Comparison of ENCODE assay signal across 27 mouse cellular contexts in genomic region chr16:22896618-22897017, GRCm38 (mm10). TPM values are rescaled to one million over a fixed set of nuclear protein-coding genes. Genes with fewer than 3 reads are reported as not detected.
"Had no signal": no experiment of that assay in that cellular context is flagged by ENCODE, and none has a peak within 500 bp of the region (broad histone marks: within the 10 kb centered on the region; RNA-seq: fewer than 3 reads in every experiment).

No protein-coding gene starts in this region.

- H3K4me3 ChIP-seq: limb, embryonic 12.5 days; limb, embryonic 15.5 days; midbrain, embryonic 12.5 days; midbrain, embryonic 15.5 days; neural tube, embryonic 12.5 days; neural tube, embryonic 15.5 days had no signal

- H3K4me1 ChIP-seq: midbrain, embryonic 12.5 days; midbrain, embryonic 15.5 days; neural tube, embryonic 12.5 days; neural tube, embryonic 15.5 days had no signal

- H3K9me3 ChIP-seq: limb, embryonic 12.5 days; limb, embryonic 15.5 days; midbrain, embryonic 12.5 days; midbrain, embryonic 15.5 days; neural tube, embryonic 12.5 days; neural tube, embryonic 15.5 days had no signal

- H3K4me2 ChIP-seq: limb, embryonic 12.5 days; limb, embryonic 15.5 days; lung, embryonic 14.5 days; midbrain, embryonic 12.5 days; midbrain, embryonic 15.5 days; neural tube, embryonic 12.5 days; neural tube, embryonic 15.5 days had no signal

- H3K36me3 ChIP-seq: limb, embryonic 12.5 days; limb, embryonic 15.5 days; midbrain, embryonic 12.5 days; midbrain, embryonic 15.5 days; neural tube, embryonic 12.5 days; neural tube, embryonic 15.5 days had no signal

- DNase-seq: kidney, adult 18-20 months; kidney, adult 9 months; kidney, postnatal 14 days; kidney, postnatal 4 days; left cerebral cortex, postnatal 4 days; lung, embryonic 14.5 days; right cerebral cortex, adult 18-20 months; right cerebral cortex, postnatal 14 days; right cerebral cortex, postnatal 4 days; thymus, adult 18-20 months; thymus, postnatal 36 days had no signal

- H3K27me3 ChIP-seq: midbrain, embryonic 12.5 days; midbrain, embryonic 15.5 days; neural tube, embryonic 12.5 days; neural tube, embryonic 15.5 days had no signal

- ATAC-seq: lung, postnatal 0 days; midbrain, embryonic 15.5 days had no signal

- H3K27ac ChIP-seq: limb, embryonic 12.5 days; limb, embryonic 15.5 days; macrophage; midbrain, embryonic 12.5 days; midbrain, embryonic 15.5 days; neural tube, embryonic 12.5 days; neural tube, embryonic 15.5 days; stomach, postnatal 0 days had no signal

- H3K9ac ChIP-seq: limb, embryonic 12.5 days; limb, embryonic 15.5 days; lung, embryonic 14.5 days; midbrain, embryonic 12.5 days; midbrain, embryonic 15.5 days; neural tube, embryonic 12.5 days; neural tube, embryonic 15.5 days had no signal

RNA-seq across cellular contexts. Expression of gene Ahsg, which starts 5.5 kb away (rescaled TPM):
- total RNA-seq: layer of hippocampus, adult 18-20 months; layer of hippocampus, postnatal 14 days; left cerebral cortex, postnatal 14 days; left cerebral cortex, postnatal 4 days; megakaryocyte, adult 5-6 weeks had no signal
- polyA plus RNA-seq: macrophage; midbrain, embryonic 12.5 days; midbrain, embryonic 15.5 days had no signal

RNA-seq across cellular contexts. Expression of gene Fetub, which starts 21.5 kb away (rescaled TPM):
- total RNA-seq: left cerebral cortex, adult 8-10 months; left cerebral cortex, postnatal 14 days; left cerebral cortex, postnatal 4 days; megakaryocyte, adult 5-6 weeks had no signal
- polyA plus RNA-seq: limb, embryonic 12.5 days; lung, embryonic 14.5 days; macrophage; midbrain, embryonic 12.5 days; midbrain, embryonic 15.5 days; neural tube, embryonic 12.5 days; neural tube, embryonic 15.5 days had no signal

RNA-seq across cellular contexts. Expression of gene Hrg, which starts 54.3 kb away (rescaled TPM):
- total RNA-seq: layer of hippocampus, adult 18-20 months; layer of hippocampus, postnatal 14 days; left cerebral cortex, adult 8-10 months; left cerebral cortex, postnatal 14 days; left cerebral cortex, postnatal 4 days; megakaryocyte, adult 5-6 weeks had no signal
- polyA plus RNA-seq: limb, embryonic 12.5 days; limb, embryonic 15.5 days; lung, embryonic 14.5 days; macrophage; neural tube, embryonic 12.5 days; stomach, embryonic 14.5 days; urinary bladder, adult 2 months had no signal
